Mouse (Mus musculus) heart, embryonic 13.5 days (tissue): ENCODE results near the gene Osbpl3. TPM values are rescaled to one million over a fixed set of nuclear protein-coding genes. Genes with fewer than 3 reads are reported as not detected.
A peak's percentile ranks its signal among the peaks of the same experiment; 100 is the strongest.

Experiments used
- ATAC-seq: fragments of 200-750 bp; cut with Nextera tagmentation; 2 replicates; pipeline ENCODE4 v1.8.0; 2017; ENCODE audit warnings: moderate TSS enrichment; ENCODE audit not compliant: insufficient number of reproducible peaks, low FRiP score, low TSS enrichment; ENCODE audit errors: extremely low read depth
- H3K27ac ChIP-seq: fragments of 300-500 bp; sonication (generic); replicated peaks from 2 replicates; pipeline ENCODE4 v1.5.1; 2015; ENCODE audit warnings: moderate library complexity, mild to moderate bottlenecking, inconsistent platforms
- H3K27me3 ChIP-seq: fragments of 300-500 bp; sonication (generic); replicated peaks from 2 replicates; pipeline ENCODE4 v1.6.1; 2015; ENCODE audit warnings: mild to moderate bottlenecking, inconsistent platforms
- H3K36me3 ChIP-seq: fragments of 300-500 bp; sonication (generic); 2 replicates; pipeline ENCODE4 v1.6.1; 2015; ENCODE audit warnings: mild to moderate bottlenecking, inconsistent platforms
- H3K4me1 ChIP-seq: fragments of 300-500 bp; sonication (generic); 2 replicates; pipeline ENCODE4 v1.6.1; 2015; ENCODE audit warnings: inconsistent platforms
- H3K4me2 ChIP-seq: fragments of 300-500 bp; sonication (generic); 2 replicates; pipeline ENCODE4 v1.6.1; 2015; ENCODE audit warnings: inconsistent platforms, mild to moderate bottlenecking, moderate library complexity
- H3K4me3 ChIP-seq: fragments of 300-500 bp; sonication (generic); 2 replicates; pipeline ENCODE4 v1.5.1; 2015; ENCODE audit warnings: moderate library complexity, mild to moderate bottlenecking, inconsistent platforms
- H3K9ac ChIP-seq: fragments of 300-500 bp; sonication (generic); 2 replicates; pipeline ENCODE4 v1.6.1; 2015; ENCODE audit warnings: inconsistent platforms, mild to moderate bottlenecking, moderate library complexity
- H3K9me3 ChIP-seq: fragments of 300-500 bp; sonication (generic); 2 replicates; pipeline ENCODE4 v1.6.1; 2016; ENCODE audit warnings: inconsistent platforms
- WGBS: fragments of 180-500 bp; shearing (Covaris S2); methylation state at CpG from one replicate; pipeline ENCODE4 v1.1.7; 2015; ENCODE audit warnings: mixed read lengths; 5-methylcytosine and 5-hydroxymethylcytosine counted together
- polyA plus RNA-seq: library from polyadenylated mRNA; unstranded; fragments of >200 nt; fragmentation: Nextera tagmentation; extraction: Ambion mirVana; gene quantifications from 2 replicates; pipeline ENCODE4 v1.2.1, GENCODE M21; 2015

Gene Osbpl3
- polyA plus RNA-seq, 1 experiment from 2014 or later: 11.8 TPM

DNA sequence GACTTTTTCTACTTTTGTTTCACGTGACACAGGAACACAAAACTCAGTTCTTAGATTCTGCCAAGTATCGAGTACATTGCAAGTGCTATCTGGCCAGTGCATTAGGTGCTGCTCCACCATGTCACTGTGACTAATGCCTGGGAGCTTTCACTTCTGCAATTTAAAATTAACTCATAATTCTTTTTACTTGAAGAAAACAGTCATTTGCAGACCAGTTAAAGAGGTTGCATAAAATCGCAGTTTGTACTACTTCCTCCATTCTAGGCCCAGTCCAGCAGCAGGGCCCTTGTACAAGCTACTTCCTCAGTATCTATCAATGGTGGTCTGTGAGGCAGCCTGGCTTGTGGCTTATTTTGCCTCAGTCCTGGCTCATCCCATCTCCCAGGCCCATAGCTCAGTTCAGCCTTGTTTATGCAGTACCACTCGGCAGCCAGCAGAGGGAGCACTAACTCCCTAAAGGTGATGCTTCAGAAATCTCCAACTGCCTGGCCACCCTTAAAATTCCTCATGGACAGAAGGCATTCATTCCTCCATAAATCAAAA, 151.0 kb downstream of the Osbpl3 start:
- no peak for ATAC-seq
- Histone ChIP-seq H3K27me3 (no peaks in the 10 kb centered on the region), H3K9me3 (no peaks in the 10 kb centered on the region), H3K4me1 (no peaks in the 10 kb centered on the region), H3K27ac (no peak overlapping the region), H3K36me3 (peaks cover 40% of the 10 kb centered on the region), H3K4me2 (no peak overlapping the region), H3K9ac (no peak overlapping the region), H3K4me3 (no peak overlapping the region)
- WGBS: 57% methylated on average over 4 of the region's 4 CpGs

DNA sequence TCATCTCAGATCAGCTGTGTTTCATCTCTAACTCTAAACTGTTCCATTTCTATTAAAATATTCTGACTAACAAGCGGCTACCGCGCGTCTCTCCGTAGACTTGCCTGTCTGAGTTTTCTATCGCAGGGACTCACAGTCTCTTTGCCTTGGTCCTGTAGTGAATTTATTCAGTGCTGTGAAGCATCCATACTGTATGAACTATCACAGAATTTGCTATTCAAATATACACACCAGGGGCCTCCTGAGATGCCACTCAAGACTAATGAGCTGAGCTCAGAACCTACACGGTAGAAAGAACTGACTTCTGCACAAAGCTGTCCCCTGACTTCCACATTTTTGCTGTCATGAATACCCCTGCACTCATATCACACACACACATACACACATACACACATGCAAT, 154.9 kb downstream of the Osbpl3 start:
- WGBS: 90% methylated on average over 7 of the region's 7 CpGs
- peaks cover 36% of the 10 kb centered on the region for H3K36me3 ChIP-seq
- peaks cover 4% of the 10 kb centered on the region for H3K4me1 ChIP-seq

DNA sequence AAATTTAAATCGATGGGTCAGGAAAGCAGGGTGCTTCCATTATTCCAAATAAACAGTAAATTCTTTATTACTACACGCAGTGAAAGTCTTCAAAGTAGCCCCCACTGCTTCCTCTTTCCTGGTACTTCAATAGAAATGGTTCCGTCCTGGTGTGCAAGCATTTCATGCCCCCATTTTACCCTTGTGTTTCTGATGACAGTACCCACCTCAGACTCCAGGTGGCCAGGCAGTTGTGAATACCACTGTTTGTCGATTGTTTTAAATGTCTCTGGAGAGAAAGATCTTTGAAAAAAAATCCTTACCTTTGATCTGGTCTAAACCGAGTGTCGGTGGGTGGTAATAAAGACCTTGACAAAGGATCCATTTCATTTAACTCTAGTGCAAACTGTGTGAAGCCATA, 155.4 kb downstream of the Osbpl3 start:
- H3K9me3 ChIP-seq: no peaks in the 10 kb centered on the region
- H3K9ac ChIP-seq: no peak overlapping the region
- H3K27me3 ChIP-seq: no peaks in the 10 kb centered on the region
- no peak for ATAC-seq
- no peak overlapping the region for H3K27ac ChIP-seq
- WGBS: 80% methylated on average over 6 of the region's 6 CpGs
- H3K36me3 ChIP-seq: peaks cover 32% of the 10 kb centered on the region
- H3K4me2 ChIP-seq: no peak overlapping the region
- H3K4me1 ChIP-seq: peaks cover 9% of the 10 kb centered on the region
- no peak overlapping the region for H3K4me3 ChIP-seq

More for the DNA sequence above, 154.9 kb downstream of the Osbpl3 start:
- Histone ChIP-seq H3K4me2 (no peak overlapping the region), H3K27ac (no peak overlapping the region), H3K4me3 (no peak overlapping the region), H3K9me3 (no peaks in the 10 kb centered on the region), H3K27me3 (no peaks in the 10 kb centered on the region), H3K9ac (no peak overlapping the region)
- ATAC-seq: no peak

DNA sequence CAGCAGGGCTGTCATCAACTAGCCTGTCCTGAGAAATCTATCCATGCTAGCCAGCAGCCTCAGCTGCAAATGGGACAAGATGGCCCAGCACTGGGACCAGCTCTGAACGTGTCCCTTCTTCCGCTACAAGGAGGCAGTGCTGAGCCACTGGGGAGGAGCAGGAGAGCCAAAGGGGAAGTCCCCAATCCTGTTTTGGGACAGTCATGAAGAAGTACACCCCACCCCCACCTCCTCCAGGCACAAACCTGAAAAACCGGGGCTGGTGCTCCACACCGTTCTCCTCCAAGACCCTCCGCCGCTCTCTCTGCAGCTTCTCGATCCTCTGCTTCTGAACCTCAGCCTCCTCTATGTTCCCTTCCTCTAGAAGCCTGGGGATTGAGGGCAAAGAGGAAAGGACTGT, 156.9 kb downstream of the Osbpl3 start:
- H3K27ac ChIP-seq: no peak overlapping the region
- no peaks in the 10 kb centered on the region for H3K27me3 ChIP-seq
- no peaks in the 10 kb centered on the region for H3K9me3 ChIP-seq
- H3K4me3 ChIP-seq: no peak overlapping the region
- H3K4me1 ChIP-seq: peaks cover 16% of the 10 kb centered on the region
- no peak overlapping the region for H3K9ac ChIP-seq
- WGBS: 78% methylated on average over 7 of the region's 7 CpGs
- no peak overlapping the region for H3K4me2 ChIP-seq
- H3K36me3 ChIP-seq: peaks cover 37% of the 10 kb centered on the region
- ATAC-seq: no peak

DNA sequence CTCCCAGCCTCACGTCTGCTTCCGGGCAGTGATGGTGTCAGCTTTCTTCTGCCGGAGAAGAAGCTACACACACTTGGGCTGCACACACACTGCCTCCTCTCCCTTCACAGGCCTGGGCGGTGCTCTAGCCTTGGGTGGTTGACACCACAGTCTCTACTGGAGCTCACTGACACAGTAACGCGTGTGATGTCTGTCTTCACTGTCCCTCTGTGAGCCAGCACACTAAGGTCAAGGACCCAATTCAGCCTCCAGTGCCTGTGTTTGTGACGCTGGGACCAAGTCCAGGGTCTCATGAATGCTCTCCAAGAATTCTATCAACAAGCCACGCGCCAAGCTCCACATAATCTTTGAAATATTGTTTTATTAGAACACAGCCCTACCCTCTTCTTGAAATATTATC, 158.3 kb downstream of the Osbpl3 start:
- 85% methylated on average over 9 of the region's 9 CpGs for WGBS
- Histone ChIP-seq H3K27ac (no peak overlapping the region), H3K36me3 (peaks cover 32% of the 10 kb centered on the region), H3K9ac (no peak overlapping the region), H3K4me1 (peaks cover 16% of the 10 kb centered on the region), H3K4me3 (no peak overlapping the region), H3K27me3 (no peaks in the 10 kb centered on the region), H3K9me3 (no peaks in the 10 kb centered on the region), H3K4me2 (no peak overlapping the region)
- no peak for ATAC-seq

DNA sequence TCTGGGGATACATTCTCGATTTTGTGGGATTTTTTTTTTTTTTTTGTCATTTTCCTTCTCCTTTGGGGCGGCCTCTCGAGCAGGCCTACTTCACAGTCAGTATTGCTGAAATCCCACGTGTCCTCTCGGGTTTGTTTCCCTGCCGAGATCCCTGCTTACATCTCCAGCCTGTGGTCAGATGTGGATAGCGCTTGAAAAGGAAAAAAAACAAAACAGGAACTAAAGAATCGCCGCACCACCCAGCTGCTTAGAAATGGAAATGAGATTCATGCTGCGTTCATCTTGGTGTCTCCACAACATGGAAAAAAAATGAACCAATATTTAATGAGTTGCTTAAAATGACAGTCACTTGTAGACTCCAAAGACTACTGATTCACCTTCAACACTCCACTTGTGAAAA, 160.9 kb downstream of the Osbpl3 start:
- Histone ChIP-seq H3K4me3 (no peak overlapping the region), H3K9ac (no peak overlapping the region), H3K4me1 (peaks cover 16% of the 10 kb centered on the region), H3K27ac (peak overlapping the region; percentile 71), H3K27me3 (no peaks in the 10 kb centered on the region), H3K4me2 (no peak overlapping the region), H3K36me3 (peaks cover 19% of the 10 kb centered on the region), H3K9me3 (no peaks in the 10 kb centered on the region)
- no peak for ATAC-seq
- 70% methylated on average over 10 of the region's 10 CpGs for WGBS

DNA sequence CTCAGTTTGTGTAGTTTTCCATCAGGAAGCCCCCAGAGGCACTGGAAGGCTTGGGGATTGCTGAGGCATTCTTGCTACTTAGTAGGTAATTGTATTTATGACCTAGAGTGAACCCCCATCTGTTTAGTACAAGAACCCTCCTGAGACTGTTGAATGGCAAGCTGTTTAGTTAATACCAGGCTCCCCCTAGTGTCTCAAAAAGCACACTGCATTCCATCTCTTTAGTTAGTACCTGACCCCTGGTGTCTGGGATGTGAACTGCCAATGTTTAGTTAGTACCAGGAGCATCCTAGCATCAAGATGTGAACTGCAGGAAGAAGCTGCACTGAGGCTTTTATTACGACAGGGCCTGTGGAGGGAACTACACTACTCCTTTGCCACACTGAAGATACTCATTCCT, 161.9 kb downstream of the Osbpl3 start:
- Histone ChIP-seq H3K4me2 (no peak overlapping the region), H3K27ac (no peak overlapping the region), H3K36me3 (peaks cover 16% of the 10 kb centered on the region), H3K27me3 (no peaks in the 10 kb centered on the region), H3K9ac (no peak overlapping the region), H3K9me3 (no peaks in the 10 kb centered on the region), H3K4me1 (peaks cover 16% of the 10 kb centered on the region), H3K4me3 (no peak overlapping the region)
- 47% methylated on average over 1 of the region's 1 CpGs for WGBS
- no peak for ATAC-seq

DNA sequence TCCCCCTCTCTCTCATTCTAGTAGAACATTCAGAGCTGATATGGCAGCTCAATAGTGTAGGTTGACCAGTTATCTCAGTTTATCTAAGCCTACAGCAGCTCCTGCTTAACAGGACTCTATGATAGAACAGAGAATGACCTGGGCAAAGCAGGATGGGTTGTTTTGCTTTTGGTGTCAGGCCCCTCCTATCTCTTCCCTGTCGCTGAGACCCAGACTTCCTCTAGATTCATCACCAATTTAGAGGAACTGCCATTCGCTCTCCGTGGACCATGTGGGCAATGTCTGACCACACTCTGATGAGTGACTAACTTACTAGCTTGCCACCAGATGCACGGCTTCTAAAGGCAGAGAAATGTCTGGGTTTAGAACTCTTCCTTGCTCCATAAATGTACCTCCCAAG, 164.4 kb downstream of the Osbpl3 start:
- no peak overlapping the region for H3K9ac ChIP-seq
- WGBS: 51% methylated on average over 4 of the region's 4 CpGs
- H3K36me3 ChIP-seq: peaks cover 5% of the 10 kb centered on the region; the same call in 1 of the 2 replicates
- H3K4me2 ChIP-seq: no peak overlapping the region
- H3K27me3 ChIP-seq: no peaks in the 10 kb centered on the region
- H3K4me3 ChIP-seq: no peak overlapping the region
- no peaks in the 10 kb centered on the region for H3K9me3 ChIP-seq
- no peak for ATAC-seq
- no peak overlapping the region for H3K27ac ChIP-seq
- peaks cover 16% of the 10 kb centered on the region for H3K4me1 ChIP-seq

DNA sequence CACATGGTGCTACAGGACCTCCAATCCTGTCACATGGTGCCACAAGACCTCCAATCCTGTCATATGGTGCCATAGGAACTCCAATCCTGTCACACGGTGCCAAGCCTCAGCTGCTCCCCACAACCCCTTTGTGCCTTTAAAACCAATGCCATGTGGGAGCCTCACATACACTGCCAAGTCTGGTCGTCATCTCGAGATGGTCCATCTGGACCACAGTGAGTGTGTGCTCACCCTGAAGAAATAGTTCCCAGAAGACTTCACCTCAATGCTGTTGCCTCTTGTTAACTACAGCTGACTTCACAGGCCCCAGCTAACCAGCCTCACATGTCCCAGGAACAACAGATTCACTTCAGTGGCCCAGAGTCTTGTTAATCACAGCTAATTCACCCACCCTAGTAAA, 169.1 kb downstream of the Osbpl3 start:
- H3K9ac ChIP-seq: no peak overlapping the region
- no peaks in the 10 kb centered on the region for H3K9me3 ChIP-seq
- H3K27ac ChIP-seq: no peak overlapping the region
- no peaks in the 10 kb centered on the region for H3K4me1 ChIP-seq
- WGBS: 84% methylated on average over 3 of the region's 3 CpGs
- no peaks in the 10 kb centered on the region for H3K27me3 ChIP-seq
- H3K4me3 ChIP-seq: no peak overlapping the region
- no peak for ATAC-seq
- H3K36me3 ChIP-seq: no peaks in the 10 kb centered on the region
- no peak overlapping the region for H3K4me2 ChIP-seq

DNA sequence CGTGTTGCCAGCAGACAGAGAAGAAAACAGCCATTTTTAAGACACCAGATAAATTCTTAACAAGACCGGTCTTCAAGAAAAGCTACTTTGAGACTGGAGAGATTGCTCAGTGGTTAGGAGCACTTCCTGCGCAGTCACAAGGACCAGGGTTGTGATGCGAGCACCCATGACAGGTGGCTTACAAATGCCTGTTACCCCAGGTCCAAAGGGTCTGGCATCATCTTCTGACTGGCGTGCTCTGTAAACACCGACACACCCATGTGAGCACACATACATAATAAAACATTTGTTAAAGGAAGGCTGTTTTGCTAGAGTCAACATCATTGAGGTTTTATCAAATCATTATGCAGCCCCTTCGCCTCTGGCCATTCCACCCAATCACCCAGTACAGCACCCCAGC, 176.4 kb downstream of the Osbpl3 start:
- Histone ChIP-seq H3K4me1 (no peaks in the 10 kb centered on the region), H3K9ac (no peak overlapping the region), H3K4me2 (no peak overlapping the region), H3K4me3 (no peak overlapping the region), H3K27me3 (no peaks in the 10 kb centered on the region), H3K27ac (no peak overlapping the region), H3K9me3 (no peaks in the 10 kb centered on the region), H3K36me3 (no peaks in the 10 kb centered on the region)
- no peak for ATAC-seq
- WGBS: 80% methylated on average over 7 of the region's 7 CpGs

DNA sequence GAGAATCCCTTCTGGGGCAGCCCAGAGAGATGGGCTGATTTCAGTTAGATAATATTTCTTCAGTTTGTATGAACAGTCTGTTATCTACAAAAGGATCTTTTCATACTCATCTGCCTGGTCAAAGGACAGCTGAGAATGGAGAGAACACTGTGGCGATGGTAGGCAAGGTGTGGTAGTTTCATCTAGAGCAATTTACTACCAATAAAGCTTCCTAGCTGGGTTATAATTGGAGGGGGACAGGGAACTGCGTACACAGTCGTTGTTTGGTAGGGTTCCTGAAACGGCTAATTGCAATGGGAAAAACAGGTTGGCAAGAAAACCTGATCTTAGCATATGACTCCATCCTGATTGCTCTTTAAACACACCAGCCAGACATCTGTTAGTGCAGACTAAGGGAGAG, 182.1 kb downstream of the Osbpl3 start:
- WGBS: 77% methylated on average over 4 of the region's 4 CpGs
- H3K9me3 ChIP-seq: no peaks in the 10 kb centered on the region
- no peaks in the 10 kb centered on the region for H3K36me3 ChIP-seq
- H3K4me3 ChIP-seq: no peak overlapping the region
- no peak overlapping the region for H3K27ac ChIP-seq
- no peaks in the 10 kb centered on the region for H3K27me3 ChIP-seq
- ATAC-seq: no peak
- no peaks in the 10 kb centered on the region for H3K4me1 ChIP-seq
- no peak overlapping the region for H3K4me2 ChIP-seq
- no peak overlapping the region for H3K9ac ChIP-seq

DNA sequence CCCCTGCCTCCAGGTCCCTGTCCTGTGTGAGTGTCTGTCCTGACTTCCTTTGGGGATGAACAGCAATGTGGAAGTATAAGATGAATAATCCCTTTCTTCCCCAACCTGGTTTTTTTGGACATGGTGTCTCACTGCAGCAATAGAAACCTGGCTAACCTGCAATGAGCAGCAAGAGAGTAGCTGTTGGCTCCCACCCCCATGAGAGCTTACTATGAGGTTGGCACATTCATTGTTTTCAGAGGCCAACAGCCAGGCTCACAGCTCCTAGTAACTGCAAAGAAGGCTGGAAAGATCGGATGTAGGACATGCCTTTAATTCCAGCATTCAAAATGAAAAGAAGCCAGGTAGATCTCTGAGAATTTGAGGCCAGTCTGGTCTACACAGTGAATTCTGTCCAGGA, 182.6 kb downstream of the Osbpl3 start:
- H3K27ac ChIP-seq: no peak overlapping the region

More for the DNA sequence above, 182.6 kb downstream of the Osbpl3 start:
- H3K36me3 ChIP-seq: no peaks in the 10 kb centered on the region
- H3K27me3 ChIP-seq: no peaks in the 10 kb centered on the region
- H3K9ac ChIP-seq: no peak overlapping the region
- no peak overlapping the region for H3K4me3 ChIP-seq
- WGBS: 73% methylated on average over 1 of the region's 1 CpGs
- no peak overlapping the region for H3K4me2 ChIP-seq
- ATAC-seq: no peak
- H3K9me3 ChIP-seq: no peaks in the 10 kb centered on the region
- H3K4me1 ChIP-seq: no peaks in the 10 kb centered on the region
